Mouse (Mus musculus): ENCODE measurements around the gene Gpatch3. TPM values are rescaled to one million over a fixed set of nuclear protein-coding genes. Genes with fewer than 3 reads are reported as not detected.
A peak's percentile ranks its signal among the peaks of the same experiment; 100 is the strongest.

Gpatch3 gene
- polyA plus RNA-seq, 1 experiment from 2014 or later, result 7.1 TPM

GRCm38 (mm10) chr4:133617936-133618335, 43.4 kb downstream of the Gpatch3 start:
- no peak for TF ChIP-seq CTCF (IDR thresholded peaks at IDR 0.05)
- H3K27me3 ChIP-seq, result no peaks in the 10 kb centered on the region
- ATAC-seq (no peak), DNase-seq (ENCODE audit: low read depth, low spot score) (no peak)
- ChIA-PET POLR2A (interaction anchor here (0.8 kb wide), 1 partner anchor 26 kb away, joined by 3 read pairs; no protein-coding TSS in a partner anchor), CTCF (no interaction called here)
- in situ Hi-C loops (cut with MboI; ENCODE audit: low pct_unique_long_range_greater_than_20kb), result no loop called here

GRCm38 (mm10) chr4:133619473-133620136, 45.1 kb downstream of the Gpatch3 start:
- ChIA-PET CTCF (interaction anchor here (1.0 to 2.9 kb wide), 4 partner anchors 13 to 45 kb away, joined by 3 to 11 read pairs (median 4); partner anchors contain the start of gene Gpatch3), POLR2A (no interaction called here)
- H3K27me3 ChIP-seq, result no peaks in the 10 kb centered on the region
- DNase-seq (ENCODE audit: low read depth, low spot score) (no peak), ATAC-seq (no peak)
- no peak for TF ChIP-seq CTCF (IDR thresholded peaks at IDR 0.05)
- in situ Hi-C loops (cut with MboI; ENCODE audit: low pct_unique_long_range_greater_than_20kb), result no loop called here

GRCm38 (mm10) chr4:133620668-133621067, 46.1 kb downstream of the Gpatch3 start:
- CTCF ChIA-PET, result interaction anchor here (1.1 to 2.9 kb wide), 3 partner anchors 11 to 25 kb away, joined by 3 to 11 read pairs (median 6); no protein-coding TSS in a partner anchor
- DNase-seq (ENCODE audit: low read depth, low spot score) (no peak), ATAC-seq (no peak)
- TF ChIP-seq CTCF (IDR thresholded peaks at IDR 0.05), result no peak
- no peaks in the 10 kb centered on the region for H3K27me3 ChIP-seq
- in situ Hi-C loops (cut with MboI; ENCODE audit: low pct_unique_long_range_greater_than_20kb), result no loop called here
- POLR2A ChIA-PET, result interaction anchor here (1.1 kb wide), 1 partner anchor 16 kb away, joined by 4 read pairs; no protein-coding TSS in a partner anchor

GRCm38 (mm10) chr4:133622161-133622695, 47.7 kb downstream of the Gpatch3 start:
- ChIA-PET POLR2A (interaction anchor here (0.6 to 0.8 kb wide), 2 partner anchors 9 to 51 kb away, joined by 3 to 5 read pairs; no protein-coding TSS in a partner anchor), CTCF (no interaction called here)
- no peaks in the 10 kb centered on the region for H3K27me3 ChIP-seq
- no peak for TF ChIP-seq CTCF (IDR thresholded peaks at IDR 0.05)
- no peak for DNase-seq (ENCODE audit: low read depth, low spot score)
- no peak for ATAC-seq
- in situ Hi-C loops (cut with MboI; ENCODE audit: low pct_unique_long_range_greater_than_20kb), result no loop called here

GRCm38 (mm10) chr4:133624830-133625229, 50.3 kb downstream of the Gpatch3 start:
- in situ Hi-C loops (cut with MboI; ENCODE audit: low pct_unique_long_range_greater_than_20kb), result no loop called here
- H3K27me3 ChIP-seq, result no peaks in the 10 kb centered on the region
- TF ChIP-seq CTCF (IDR thresholded peaks at IDR 0.05), result no peak
- CTCF ChIA-PET, result interaction anchor here (1.1 to 1.4 kb wide), 2 partner anchors 25 to 34 kb away, joined by 3 read pairs; no protein-coding TSS in a partner anchor
- DNase-seq (ENCODE audit: low read depth, low spot score) (no peak), ATAC-seq (no peak)
- POLR2A ChIA-PET, result no interaction called here

GRCm38 (mm10) chr4:133625621-133626071, 51.1 kb downstream of the Gpatch3 start:
- no peaks in the 10 kb centered on the region for H3K27me3 ChIP-seq
- POLR2A ChIA-PET, result no interaction called here
- in situ Hi-C loops (cut with MboI; ENCODE audit: low pct_unique_long_range_greater_than_20kb), result no loop called here
- DNase-seq (ENCODE audit: low read depth, low spot score) (peak; percentile 98), ATAC-seq (peak; percentile 76)
- CTCF ChIA-PET, result interaction anchor here (1.1 to 1.4 kb wide), 4 partner anchors 21 to 34 kb away, joined by 3 read pairs; partner anchors contain the start of gene Zdhhc18
- TF ChIP-seq CTCF (IDR thresholded peaks at IDR 0.05), result no peak

GRCm38 (mm10) chr4:133626221-133626620, 51.7 kb downstream of the Gpatch3 start:
- ATAC-seq, result no peak
- DNase-seq (ENCODE audit: low read depth, low spot score), result no peak
- in situ Hi-C loops (cut with MboI; ENCODE audit: low pct_unique_long_range_greater_than_20kb), result no loop called here
- TF ChIP-seq CTCF (IDR thresholded peaks at IDR 0.05), result no peak
- POLR2A ChIA-PET, result no interaction called here
- CTCF ChIA-PET, result interaction anchor here (1.1 to 1.4 kb wide), 3 partner anchors 22 to 35 kb away, joined by 3 read pairs; partner anchors contain the start of gene Zdhhc18
- no peaks in the 10 kb centered on the region for H3K27me3 ChIP-seq

- no peak for TF ChIP-seq CTCF (IDR thresholded peaks at IDR 0.05)
- CTCF ChIA-PET, result interaction anchor here (1.3 kb wide), 1 partner anchor 22 kb away, joined by 3 read pairs; no protein-coding TSS in a partner anchor
Observed at GRCm38 (mm10) chr4:133626621-133627020, 52.1 kb downstream of the Gpatch3 start.

GRCm38 (mm10) chr4:133627039-133627438, 52.5 kb downstream of the Gpatch3 start:
- no peak for TF ChIP-seq CTCF (IDR thresholded peaks at IDR 0.05)

More at GRCm38 (mm10) chr4:133626621-133627020, 52.1 kb downstream of the Gpatch3 start:
- no peaks in the 10 kb centered on the region for H3K27me3 ChIP-seq
- ATAC-seq, result no peak
- DNase-seq (ENCODE audit: low read depth, low spot score), result no peak
- POLR2A ChIA-PET, result no interaction called here
- in situ Hi-C loops (cut with MboI; ENCODE audit: low pct_unique_long_range_greater_than_20kb), result no loop called here

GRCm38 (mm10) chr4:133628517-133628916, 54.0 kb downstream of the Gpatch3 start:
- CTCF ChIA-PET, result interaction anchor here (1.4 to 1.6 kb wide), 2 partner anchors 19 to 21 kb away, joined by 3 to 4 read pairs; partner anchors contain the start of gene Zdhhc18
- no peaks in the 10 kb centered on the region for H3K27me3 ChIP-seq
- no peak for TF ChIP-seq CTCF (IDR thresholded peaks at IDR 0.05)
- POLR2A ChIA-PET, result no interaction called here
- in situ Hi-C loops (cut with MboI; ENCODE audit: low pct_unique_long_range_greater_than_20kb), result no loop called here
- ATAC-seq, result no peak
- DNase-seq (ENCODE audit: low read depth, low spot score), result no peak

More at GRCm38 (mm10) chr4:133627039-133627438, 52.5 kb downstream of the Gpatch3 start:
- in situ Hi-C loops (cut with MboI; ENCODE audit: low pct_unique_long_range_greater_than_20kb), result no loop called here
- CTCF ChIA-PET, result interaction anchor here (1.3 kb wide), 1 partner anchor 23 kb away, joined by 3 read pairs; no protein-coding TSS in a partner anchor
- no peak for DNase-seq (ENCODE audit: low read depth, low spot score)
- ATAC-seq, result no peak
- POLR2A ChIA-PET, result no interaction called here
- H3K27me3 ChIP-seq, result no peaks in the 10 kb centered on the region

- CTCF ChIA-PET, result interaction anchor here (1.4 to 1.6 kb wide), 2 partner anchors 20 to 21 kb away, joined by 3 to 4 read pairs; partner anchors contain the start of gene Zdhhc18
- no peak for DNase-seq (ENCODE audit: low read depth, low spot score)
- no peak for ATAC-seq
- no peaks in the 10 kb centered on the region for H3K27me3 ChIP-seq
- TF ChIP-seq CTCF (IDR thresholded peaks at IDR 0.05), result no peak
- in situ Hi-C loops (cut with MboI; ENCODE audit: low pct_unique_long_range_greater_than_20kb), result no loop called here
- POLR2A ChIA-PET, result no interaction called here
Observed at GRCm38 (mm10) chr4:133629191-133629590, 54.6 kb downstream of the Gpatch3 start.

Measured in Patski (cell line).